Mouse (Mus musculus) kidney, postnatal 4 days (tissue): Measurements from ENCODE around the gene Aldh1a3.

Experiments
- DNase-seq, 2 experiments: peaks; one replicate each; pipeline ENCODE4 v3.0.0; 2021; ENCODE audit warnings: mixed read lengths in 2 of 2

Gene Aldh1a3

GRCm38 (mm10) chr7:66369071-66369933 is 58.0 kb downstream of the Aldh1a3 start:
- DNase-seq, result no peak

GRCm38 (mm10) chr7:66365904-66366303 is 61.4 kb downstream of the Aldh1a3 start, which contains the start of gene Gm10974:
Gene Gm10974 (plus strand): TSS chr7:66365905.
- DNase-seq, result peak; percentile 43 to 63

- no peak for DNase-seq
These were observed 61.9 kb downstream of the Aldh1a3 start for GRCm38 (mm10) chr7:66365411-66365810.

- no peak for DNase-seq
These were observed 62.8 kb downstream of the Aldh1a3 start for GRCm38 (mm10) chr7:66364491-66364890.

- no peak for DNase-seq
These were observed 68.3 kb downstream of the Aldh1a3 start for GRCm38 (mm10) chr7:66359044-66359443.

- DNase-seq, result no peak
These were observed 68.9 kb downstream of the Aldh1a3 start for GRCm38 (mm10) chr7:66358461-66358860.

- no peak for DNase-seq
These were observed 71.4 kb downstream of the Aldh1a3 start for GRCm38 (mm10) chr7:66355791-66356522.

- DNase-seq, result no peak
These were observed 72.4 kb downstream of the Aldh1a3 start for GRCm38 (mm10) chr7:66354911-66355310.

- no peak for DNase-seq
These were observed 76.2 kb downstream of the Aldh1a3 start for GRCm38 (mm10) chr7:66351074-66351473.

- no peak for DNase-seq
These were observed 77.6 kb downstream of the Aldh1a3 start for GRCm38 (mm10) chr7:66349670-66350069.

GRCm38 (mm10) chr7:66348588-66348987 is 78.7 kb downstream of the Aldh1a3 start:
- DNase-seq, result no peak

GRCm38 (mm10) chr7:66346959-66347663 is 80.2 kb downstream of the Aldh1a3 start:
- peak; percentile 38 to 56 for DNase-seq

GRCm38 (mm10) chr7:66343307-66343706 is 84.0 kb downstream of the Aldh1a3 start:
- DNase-seq, result no peak

GRCm38 (mm10) chr7:66342831-66343230 is 84.5 kb downstream of the Aldh1a3 start:
- peak in 1 of 2 experiments; percentile 24 for DNase-seq

- peak; percentile 75 to 79 for DNase-seq
These were observed 85.0 kb downstream of the Aldh1a3 start for GRCm38 (mm10) chr7:66342323-66342722.
